Mouse (Mus musculus): ENCODE data around the gene Ap3m1. TPM values are rescaled to one million over a fixed set of nuclear protein-coding genes. Genes with fewer than 3 reads are reported as not detected.
A peak's percentile ranks its signal among the peaks of the same experiment; 100 is the strongest.

Ap3m1 gene
- polyA plus RNA-seq, 1 experiment from 2014 or later, result 127 TPM

DNA sequence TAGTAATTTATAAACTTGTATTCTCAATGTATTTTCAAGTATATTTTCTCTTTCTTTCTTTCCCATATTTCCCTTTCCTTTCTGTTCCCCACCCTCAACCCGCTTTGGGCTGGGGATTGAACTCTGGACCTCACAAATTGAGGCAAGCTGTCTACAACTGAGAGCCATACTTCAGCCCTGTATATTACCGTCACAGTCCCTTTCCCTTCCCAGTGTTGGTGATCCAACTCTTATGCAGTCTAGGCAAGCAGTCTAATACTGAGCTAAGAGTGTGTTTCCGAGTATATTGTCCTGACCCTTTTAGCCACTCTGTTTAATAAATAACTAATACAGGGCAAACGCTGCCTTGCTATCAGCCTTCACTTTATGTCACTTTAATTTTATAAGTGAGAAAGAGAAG is 52.7 kb downstream of the Ap3m1 start:
- 87% methylated on average over 4 of the region's 4 CpGs for WGBS
- DNase-seq (ENCODE audit: low spot score) (no peak), ATAC-seq (ENCODE audit: insufficient read depth, low FRiP score, low TSS enrichment) (no peak)
- Histone ChIP-seq H3K36me3 (ENCODE audit: control insufficient read depth, insufficient read depth, low read length) (peaks cover 2% of the 10 kb centered on the region; the same call in 1 of the 2 replicates), H3K9me3 (ENCODE audit: control insufficient read depth, low read length) (no peaks in the 10 kb centered on the region), H3K27me3 (ENCODE audit: control insufficient read depth, insufficient read depth, low read length) (no peaks in the 10 kb centered on the region), H3K4me2 (ENCODE audit: low read depth) (no peak overlapping the region), H3K4me1 (ENCODE audit: control insufficient read depth, insufficient read depth, low read length) (no peaks in the 10 kb centered on the region), H3K27ac (ENCODE audit: low read depth, low read length) (no peak overlapping the region), H3K4me3 (ENCODE audit: low read depth, low read length) (no peak overlapping the region), H3K9ac (ENCODE audit: low read length) (no peak overlapping the region)

DNA sequence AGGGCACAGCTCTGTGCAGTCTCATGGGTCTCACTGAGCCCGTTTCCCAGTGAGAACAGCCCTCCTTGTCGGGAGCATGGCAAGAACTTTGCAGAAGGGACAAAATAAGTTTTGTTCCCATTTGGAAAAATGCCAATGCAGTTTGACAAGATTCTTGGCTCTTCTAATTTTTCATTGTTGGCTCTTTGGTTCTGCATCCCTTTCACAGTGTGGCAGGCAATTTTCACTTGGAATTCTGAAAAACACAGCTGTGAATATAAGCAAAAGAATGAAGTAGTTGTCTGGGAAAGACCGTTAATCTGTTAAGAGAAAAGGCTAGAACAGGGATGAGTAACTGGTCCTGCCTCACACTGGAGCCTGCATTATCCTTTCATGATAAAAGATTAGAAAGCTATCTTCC is 54.8 kb downstream of the Ap3m1 start:
- no peaks in the 10 kb centered on the region for H3K9me3 ChIP-seq (ENCODE audit: control insufficient read depth, low read length)
- no peaks in the 10 kb centered on the region for H3K4me1 ChIP-seq (ENCODE audit: control insufficient read depth, insufficient read depth, low read length)
- ATAC-seq (ENCODE audit: insufficient read depth, low FRiP score, low TSS enrichment) (no peak), DNase-seq (ENCODE audit: low spot score) (no peak)
- H3K4me3 ChIP-seq (ENCODE audit: low read depth, low read length), result no peak overlapping the region
- H3K27ac ChIP-seq (ENCODE audit: low read depth, low read length), result no peak overlapping the region
- no peak overlapping the region for H3K9ac ChIP-seq (ENCODE audit: low read length)
- peaks cover 2% of the 10 kb centered on the region; the same call in 1 of the 2 replicates for H3K36me3 ChIP-seq (ENCODE audit: control insufficient read depth, insufficient read depth, low read length)
- 80% methylated on average over 3 of the region's 3 CpGs for WGBS
- H3K4me2 ChIP-seq (ENCODE audit: low read depth), result no peak overlapping the region
- no peaks in the 10 kb centered on the region for H3K27me3 ChIP-seq (ENCODE audit: control insufficient read depth, insufficient read depth, low read length)

DNA sequence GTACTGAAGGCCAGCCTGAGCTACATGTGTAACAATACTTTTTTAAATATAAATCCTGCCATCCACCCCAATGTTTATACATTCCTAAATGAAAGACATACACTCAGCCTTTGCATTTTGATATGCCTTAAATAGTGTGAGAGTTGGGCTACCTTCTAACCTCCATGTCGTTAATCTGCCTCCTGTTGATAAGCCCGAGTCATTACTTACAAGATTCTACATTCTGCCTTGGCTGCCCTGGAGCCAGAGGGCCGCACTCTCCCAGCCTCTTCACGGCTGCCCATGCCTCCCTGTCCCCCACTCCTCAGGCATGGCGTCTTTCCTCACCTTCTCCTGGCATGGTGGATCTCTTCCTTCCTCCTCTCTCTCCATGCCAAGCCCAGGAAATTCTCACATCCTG is 55.9 kb downstream of the Ap3m1 start:
- 75% methylated on average over 5 of the region's 5 CpGs for WGBS

DNA sequence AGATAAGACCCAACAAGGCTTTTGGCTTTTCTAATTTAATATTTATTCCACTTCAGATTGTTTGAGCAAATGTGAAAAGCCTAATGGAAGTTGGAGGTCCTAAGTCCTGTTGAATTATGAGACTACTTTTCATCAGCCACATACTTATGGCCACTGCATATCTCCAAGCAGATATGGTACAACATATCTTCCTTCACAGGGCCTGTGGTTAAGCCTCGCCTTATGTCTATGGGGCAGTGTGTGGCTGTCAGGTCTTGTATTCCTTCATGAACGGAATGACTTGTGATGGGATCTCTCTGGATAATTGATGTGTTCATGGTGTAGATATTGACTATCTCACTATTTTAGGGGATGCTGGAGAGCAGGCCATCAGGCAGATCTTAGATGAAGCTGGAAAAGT is 56.8 kb downstream of the Ap3m1 start:
- no peak for ATAC-seq (ENCODE audit: insufficient read depth, low FRiP score, low TSS enrichment)

More for the DNA sequence above, 55.9 kb downstream of the Ap3m1 start:
- Histone ChIP-seq H3K9ac (ENCODE audit: low read length) (no peak overlapping the region), H3K27ac (ENCODE audit: low read depth, low read length) (no peak overlapping the region), H3K9me3 (ENCODE audit: control insufficient read depth, low read length) (no peaks in the 10 kb centered on the region), H3K4me1 (ENCODE audit: control insufficient read depth, insufficient read depth, low read length) (no peaks in the 10 kb centered on the region), H3K27me3 (ENCODE audit: control insufficient read depth, insufficient read depth, low read length) (no peaks in the 10 kb centered on the region), H3K36me3 (ENCODE audit: control insufficient read depth, insufficient read depth, low read length) (peaks cover 2% of the 10 kb centered on the region; the same call in 1 of the 2 replicates), H3K4me3 (ENCODE audit: low read depth, low read length) (no peak overlapping the region), H3K4me2 (ENCODE audit: low read depth) (no peak overlapping the region)
- DNase-seq (ENCODE audit: low spot score) (no peak), ATAC-seq (ENCODE audit: insufficient read depth, low FRiP score, low TSS enrichment) (no peak)

DNA sequence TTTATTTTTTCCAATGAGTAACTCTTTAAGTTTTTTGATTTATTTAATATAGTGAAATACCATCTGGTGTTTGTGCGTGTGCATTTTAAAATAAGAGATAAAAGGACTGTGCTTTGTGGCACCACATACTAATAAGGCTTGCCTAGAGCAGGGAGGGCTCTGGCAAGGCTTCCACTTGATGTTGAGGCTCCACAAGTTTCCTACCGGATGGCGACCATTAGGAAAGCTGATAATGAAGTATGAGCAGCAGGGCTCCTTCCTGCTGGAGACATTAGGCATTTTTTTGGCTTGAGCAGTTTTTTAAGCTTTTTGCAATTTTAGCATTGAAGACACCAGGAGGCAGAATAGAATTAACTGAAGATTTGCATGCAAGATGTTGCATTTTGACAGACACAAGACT is 57.8 kb downstream of the Ap3m1 start:
- WGBS, result 86% methylated on average over 3 of the region's 3 CpGs
- no peaks in the 10 kb centered on the region for H3K27me3 ChIP-seq (ENCODE audit: control insufficient read depth, insufficient read depth, low read length)
- DNase-seq (ENCODE audit: low spot score), result no peak
- no peaks in the 10 kb centered on the region for H3K4me1 ChIP-seq (ENCODE audit: control insufficient read depth, insufficient read depth, low read length)
- H3K4me3 ChIP-seq (ENCODE audit: low read depth, low read length), result no peak overlapping the region
- H3K9ac ChIP-seq (ENCODE audit: low read length), result no peak overlapping the region
- H3K27ac ChIP-seq (ENCODE audit: low read depth, low read length), result no peak overlapping the region
- ATAC-seq (ENCODE audit: insufficient read depth, low FRiP score, low TSS enrichment), result no peak
- no peak overlapping the region for H3K4me2 ChIP-seq (ENCODE audit: low read depth)
- no peaks in the 10 kb centered on the region for H3K9me3 ChIP-seq (ENCODE audit: control insufficient read depth, low read length)
- peaks cover 2% of the 10 kb centered on the region; the same call in 1 of the 2 replicates for H3K36me3 ChIP-seq (ENCODE audit: control insufficient read depth, insufficient read depth, low read length)

More for the DNA sequence above, 56.8 kb downstream of the Ap3m1 start:
- Histone ChIP-seq H3K4me3 (ENCODE audit: low read depth, low read length) (no peak overlapping the region), H3K27me3 (ENCODE audit: control insufficient read depth, insufficient read depth, low read length) (no peaks in the 10 kb centered on the region), H3K36me3 (ENCODE audit: control insufficient read depth, insufficient read depth, low read length) (peaks cover 2% of the 10 kb centered on the region; the same call in 1 of the 2 replicates), H3K9me3 (ENCODE audit: control insufficient read depth, low read length) (no peaks in the 10 kb centered on the region), H3K27ac (ENCODE audit: low read depth, low read length) (no peak overlapping the region), H3K4me1 (ENCODE audit: control insufficient read depth, insufficient read depth, low read length) (no peaks in the 10 kb centered on the region), H3K9ac (ENCODE audit: low read length) (no peak overlapping the region), H3K4me2 (ENCODE audit: low read depth) (no peak overlapping the region)
- no peak for DNase-seq (ENCODE audit: low spot score)
- WGBS, result 88% methylated on average over 2 of the region's 2 CpGs

DNA sequence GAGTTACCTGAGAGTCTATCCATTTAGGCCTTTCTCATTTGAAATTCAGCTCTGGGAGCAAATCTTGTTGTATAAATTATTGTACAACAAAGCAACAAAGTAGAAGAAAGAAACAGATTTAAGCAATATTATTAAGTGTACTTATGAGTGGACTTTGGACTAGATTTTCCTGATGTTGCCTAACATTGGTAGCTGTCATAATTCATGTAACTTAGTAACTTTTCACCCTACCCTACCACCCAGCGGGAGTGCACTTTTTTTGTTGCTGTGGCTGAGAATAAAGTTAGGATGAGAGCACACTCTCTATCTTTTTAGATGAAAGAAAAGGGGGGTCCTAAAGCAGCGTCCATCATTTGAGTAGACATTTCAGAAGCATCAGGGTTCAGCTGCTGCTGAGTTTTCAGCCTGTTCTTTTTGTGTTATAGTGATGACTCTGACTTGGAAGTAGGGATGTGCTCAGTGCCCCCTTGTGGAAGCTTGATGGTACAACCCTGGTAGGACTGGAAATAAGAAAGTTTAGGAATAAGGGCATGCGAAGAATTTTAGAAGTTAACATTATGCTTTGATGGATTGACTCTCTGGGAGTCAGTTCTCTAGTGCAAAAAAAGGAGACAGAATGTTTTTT is 59.1 kb downstream of the Ap3m1 start:
- 61% methylated on average over 3 of the region's 3 CpGs for WGBS

DNA sequence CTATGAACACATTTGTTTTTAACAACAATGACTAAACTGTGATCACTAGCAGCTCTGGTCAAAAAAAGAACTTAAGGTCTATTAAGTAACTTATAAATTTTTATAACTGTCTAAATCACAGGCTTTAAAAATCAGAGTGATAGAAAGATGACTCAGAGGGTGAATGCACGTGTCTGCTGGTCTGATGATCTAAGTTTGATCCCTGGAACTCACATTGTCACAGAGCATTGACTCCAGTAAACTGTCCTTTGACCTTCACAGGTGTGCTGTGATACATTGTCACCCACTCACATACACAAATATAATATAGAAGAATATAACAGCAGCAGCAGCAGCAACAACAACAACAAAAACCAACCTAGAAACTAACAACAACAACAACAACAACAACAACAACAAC is 60.8 kb downstream of the Ap3m1 start:
- WGBS, result 91% methylated on average over 1 of the region's 1 CpGs

More for the DNA sequence above, 59.1 kb downstream of the Ap3m1 start:
- Histone ChIP-seq H3K9me3 (ENCODE audit: control insufficient read depth, low read length) (no peaks in the 10 kb centered on the region), H3K9ac (ENCODE audit: low read length) (no peak overlapping the region), H3K4me3 (ENCODE audit: low read depth, low read length) (no peak overlapping the region), H3K4me2 (ENCODE audit: low read depth) (no peak overlapping the region), H3K4me1 (ENCODE audit: control insufficient read depth, insufficient read depth, low read length) (no peaks in the 10 kb centered on the region), H3K27me3 (ENCODE audit: control insufficient read depth, insufficient read depth, low read length) (no peaks in the 10 kb centered on the region), H3K27ac (ENCODE audit: low read depth, low read length) (no peak overlapping the region), H3K36me3 (ENCODE audit: control insufficient read depth, insufficient read depth, low read length) (peaks cover 2% of the 10 kb centered on the region; the same call in 1 of the 2 replicates)
- no peak for ATAC-seq (ENCODE audit: insufficient read depth, low FRiP score, low TSS enrichment)
- peak; percentile 56 for DNase-seq (ENCODE audit: low spot score)

DNA sequence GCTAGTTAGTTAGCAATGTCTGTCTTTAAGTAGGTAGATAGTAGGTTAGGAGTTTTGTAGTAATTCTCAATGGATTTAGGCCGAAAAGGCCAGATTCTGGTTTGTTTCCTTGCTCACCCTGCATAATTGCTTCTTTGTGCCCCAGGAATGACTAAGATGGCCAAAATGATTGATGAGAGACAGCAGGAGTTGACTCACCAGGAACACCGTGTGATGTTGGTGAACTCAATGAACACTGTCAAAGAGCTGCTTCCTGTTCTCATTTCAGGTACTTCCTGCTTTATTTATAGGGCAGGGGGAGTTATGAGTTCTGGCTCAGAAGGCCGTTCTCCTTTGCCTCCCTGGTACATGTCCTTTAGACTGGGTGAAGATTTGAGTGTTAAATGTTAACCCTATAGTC is 66.8 kb downstream of the Ap3m1 start:
- no peak for DNase-seq (ENCODE audit: low spot score)
- Histone ChIP-seq H3K9ac (ENCODE audit: low read length) (no peak overlapping the region), H3K27ac (ENCODE audit: low read depth, low read length) (no peak overlapping the region), H3K4me2 (ENCODE audit: low read depth) (no peak overlapping the region), H3K27me3 (ENCODE audit: control insufficient read depth, insufficient read depth, low read length) (no peaks in the 10 kb centered on the region), H3K4me1 (ENCODE audit: control insufficient read depth, insufficient read depth, low read length) (no peaks in the 10 kb centered on the region), H3K36me3 (ENCODE audit: control insufficient read depth, insufficient read depth, low read length) (no peaks in the 10 kb centered on the region), H3K9me3 (ENCODE audit: control insufficient read depth, low read length) (no peaks in the 10 kb centered on the region), H3K4me3 (ENCODE audit: low read depth, low read length) (no peak overlapping the region)
- 39% methylated on average over 3 of the region's 3 CpGs for WGBS
- no peak for ATAC-seq (ENCODE audit: insufficient read depth, low FRiP score, low TSS enrichment)

More for the DNA sequence above, 60.8 kb downstream of the Ap3m1 start:
- no peak overlapping the region for H3K4me3 ChIP-seq (ENCODE audit: low read depth, low read length)
- H3K4me1 ChIP-seq (ENCODE audit: control insufficient read depth, insufficient read depth, low read length), result no peaks in the 10 kb centered on the region
- H3K9me3 ChIP-seq (ENCODE audit: control insufficient read depth, low read length), result no peaks in the 10 kb centered on the region
- DNase-seq (ENCODE audit: low spot score) (no peak), ATAC-seq (ENCODE audit: insufficient read depth, low FRiP score, low TSS enrichment) (no peak)
- H3K27me3 ChIP-seq (ENCODE audit: control insufficient read depth, insufficient read depth, low read length), result no peaks in the 10 kb centered on the region
- no peak overlapping the region for H3K9ac ChIP-seq (ENCODE audit: low read length)
- H3K27ac ChIP-seq (ENCODE audit: low read depth, low read length), result no peak overlapping the region
- H3K4me2 ChIP-seq (ENCODE audit: low read depth), result no peak overlapping the region
- peaks cover 2% of the 10 kb centered on the region; the same call in 1 of the 2 replicates for H3K36me3 ChIP-seq (ENCODE audit: control insufficient read depth, insufficient read depth, low read length)

DNA sequence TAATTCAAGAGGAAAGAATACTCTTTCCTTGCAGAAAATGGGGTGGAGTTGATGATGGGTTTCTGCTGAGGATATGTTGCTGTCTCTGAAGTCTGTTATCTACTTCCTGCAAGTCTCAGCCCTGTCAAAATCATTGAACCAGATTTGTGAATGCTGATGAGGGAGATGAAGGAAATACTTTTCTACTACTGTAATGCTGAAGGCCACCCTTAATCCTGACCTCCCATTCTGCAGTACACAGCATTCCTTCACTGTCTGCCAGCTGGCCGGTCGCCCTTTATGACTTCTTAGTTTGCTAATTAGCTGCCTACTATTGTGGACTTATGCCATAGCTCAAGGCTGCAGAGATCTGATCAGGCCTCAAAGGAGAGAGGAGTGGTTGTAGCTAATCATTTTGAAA is 68.5 kb downstream of the Ap3m1 start:
- no peak overlapping the region for H3K4me2 ChIP-seq (ENCODE audit: low read depth)
- 57% methylated on average over 2 of the region's 2 CpGs for WGBS
- no peak overlapping the region for H3K9ac ChIP-seq (ENCODE audit: low read length)
- no peak overlapping the region for H3K4me3 ChIP-seq (ENCODE audit: low read depth, low read length)
- H3K27ac ChIP-seq (ENCODE audit: low read depth, low read length), result no peak overlapping the region
- no peaks in the 10 kb centered on the region for H3K27me3 ChIP-seq (ENCODE audit: control insufficient read depth, insufficient read depth, low read length)
- ATAC-seq (ENCODE audit: insufficient read depth, low FRiP score, low TSS enrichment), result no peak
- no peak for DNase-seq (ENCODE audit: low spot score)
- H3K4me1 ChIP-seq (ENCODE audit: control insufficient read depth, insufficient read depth, low read length), result no peaks in the 10 kb centered on the region
- H3K9me3 ChIP-seq (ENCODE audit: control insufficient read depth, low read length), result no peaks in the 10 kb centered on the region
- no peaks in the 10 kb centered on the region for H3K36me3 ChIP-seq (ENCODE audit: control insufficient read depth, insufficient read depth, low read length)

Measured in neural tube, embryonic 11.5 days (tissue).